8 mouse cellular contexts compared by ENCODE assay signal in the genomic region with DNA sequence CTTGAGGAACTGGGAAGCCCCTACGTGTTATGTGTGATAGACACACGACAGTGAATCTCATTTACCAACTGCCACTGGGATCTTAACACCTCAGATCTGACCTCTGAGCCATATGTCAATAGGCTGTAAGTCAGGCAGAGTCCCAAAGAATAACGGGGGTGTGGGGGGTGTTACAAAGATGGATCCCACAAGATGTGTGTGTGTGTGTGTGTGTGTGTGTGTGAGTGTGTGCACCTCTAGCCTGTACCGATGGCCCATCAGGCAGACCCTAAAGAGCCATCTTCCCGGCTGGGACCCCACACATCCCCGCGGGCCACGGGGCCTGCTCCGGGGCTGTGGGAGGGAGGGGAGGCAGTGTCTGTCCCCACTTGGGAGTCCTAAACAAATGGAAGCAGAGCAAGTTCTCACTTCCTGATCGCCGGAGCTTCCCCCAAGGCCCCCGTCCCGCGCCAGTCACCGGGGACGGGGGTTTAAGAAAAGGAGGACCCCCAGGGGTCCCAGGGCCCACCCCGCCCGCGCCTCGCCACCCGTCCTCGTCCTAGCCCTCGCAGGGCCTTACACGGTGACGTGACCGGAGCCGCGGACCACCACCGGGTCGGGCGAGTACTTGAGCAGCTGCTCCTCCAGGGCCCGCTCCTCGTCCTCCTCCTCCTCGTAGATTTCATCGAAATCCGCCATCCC. TPM values are rescaled to one million over a fixed set of nuclear protein-coding genes. Genes with fewer than 3 reads are reported as not detected.
DNase-seq lines count a peak whose midpoint lies in the region; ATAC-seq and TF ChIP-seq lines count a peak whose summit lies in the region.

No protein-coding gene starts in this region.

- H3K27ac ChIP-seq in neural tube, embryonic 11.5 days (ENCODE audit: low read depth, low read length) = peak overlapping the region; percentile 85
- H3K27ac ChIP-seq in embryonic facial prominence, embryonic 11.5 days (replicated peaks; ENCODE audit: low read depth, low read length) = peak overlapping the region; percentile 81
- H3K27ac ChIP-seq in hindbrain, embryonic 12.5 days = peak overlapping the region; percentile 93
- peak overlapping the region; percentile 97 for H3K27ac ChIP-seq in liver, postnatal 0 days (ENCODE audit: low read depth)

- H3K27me3 ChIP-seq in neural tube, embryonic 11.5 days (ENCODE audit: control insufficient read depth, insufficient read depth, low read length) = no peaks in the 10 kb centered on the region
- no peaks in the 10 kb centered on the region for H3K27me3 ChIP-seq in embryonic facial prominence, embryonic 11.5 days (ENCODE audit: control insufficient read depth, insufficient read depth, low read length)
- peaks cover 26% of the 10 kb centered on the region for H3K27me3 ChIP-seq in hindbrain, embryonic 12.5 days
- no peaks in the 10 kb centered on the region for H3K27me3 ChIP-seq in liver, postnatal 0 days (ENCODE audit: insufficient read depth, low read length)

- peak; percentile 70 for ATAC-seq in neural tube, embryonic 11.5 days (ENCODE audit: insufficient read depth, low FRiP score, low TSS enrichment)
- peak; percentile 70; the same call in 1 of the 2 replicates for ATAC-seq in embryonic facial prominence, embryonic 11.5 days (replicated peaks; ENCODE audit: insufficient number of reproducible peaks, low FRiP score, low TSS enrichment, low read depth)
- peak; percentile 86 for ATAC-seq in hindbrain, embryonic 12.5 days (ENCODE audit: low FRiP score)
- peak; percentile 32 for ATAC-seq in liver, postnatal 0 days

- no peaks in the 10 kb centered on the region for H3K9me3 ChIP-seq in neural tube, embryonic 11.5 days (ENCODE audit: control insufficient read depth, low read length)
- H3K9me3 ChIP-seq in embryonic facial prominence, embryonic 11.5 days (replicated peaks; ENCODE audit: control insufficient read depth, low read length) = no peaks in the 10 kb centered on the region
- no peaks in the 10 kb centered on the region; the same call in 1 of the 2 replicates for H3K9me3 ChIP-seq in hindbrain, embryonic 12.5 days (replicated peaks)
- no peaks in the 10 kb centered on the region for H3K9me3 ChIP-seq in liver, postnatal 0 days (ENCODE audit: low read length)

- DNase-seq in adrenal gland, postnatal 14 days = peak; percentile 52
- no peak for DNase-seq in adrenal gland, postnatal 25 days
- DNase-seq in neural tube, embryonic 11.5 days (ENCODE audit: low spot score) = peak; percentile 63
- no peak for DNase-seq in neural tube, embryonic 10.5 days (ENCODE audit: extremely low spot score, low spot score)
- peak; percentile 15 for DNase-seq in embryonic facial prominence, embryonic 11.5 days (ENCODE audit: low spot score)
- no peak for DNase-seq in liver, postnatal 0 days
- peak; percentile 51 for DNase-seq in ovary, postnatal 10 days (ENCODE audit: low spot score)

- H3K9ac ChIP-seq in neural tube, embryonic 11.5 days (ENCODE audit: low read length) = peak overlapping the region; percentile 97
- H3K9ac ChIP-seq in embryonic facial prominence, embryonic 11.5 days (replicated peaks; ENCODE audit: low read length) = peak overlapping the region; percentile 99
- H3K9ac ChIP-seq in hindbrain, embryonic 12.5 days = peak overlapping the region; percentile 98
- peak overlapping the region; percentile 96 for H3K9ac ChIP-seq in liver, postnatal 0 days (replicated peaks)

- H3K4me2 ChIP-seq in neural tube, embryonic 11.5 days (ENCODE audit: low read depth) = peak overlapping the region; percentile 83
- peak overlapping the region; percentile 69 for H3K4me2 ChIP-seq in embryonic facial prominence, embryonic 11.5 days (ENCODE audit: low read depth, low read length)
- peak overlapping the region; percentile 91 for H3K4me2 ChIP-seq in hindbrain, embryonic 12.5 days (replicated peaks)
- H3K4me2 ChIP-seq in liver, postnatal 0 days (ENCODE audit: low read depth, low read length) = peak overlapping the region; percentile 74

- TF ChIP-seq EP300 in liver, postnatal 0 days (IDR thresholded peaks at IDR 0.05; ENCODE audit: low read depth) = no peak

- peaks cover 8% of the 10 kb centered on the region for H3K4me1 ChIP-seq in neural tube, embryonic 11.5 days (ENCODE audit: control insufficient read depth, insufficient read depth, low read length)
- H3K4me1 ChIP-seq in embryonic facial prominence, embryonic 11.5 days (ENCODE audit: control insufficient read depth, insufficient read depth, low read length) = no peaks in the 10 kb centered on the region; the same call in 1 of the 2 replicates
- peaks cover 13% of the 10 kb centered on the region for H3K4me1 ChIP-seq in hindbrain, embryonic 12.5 days
- peaks cover 18% of the 10 kb centered on the region for H3K4me1 ChIP-seq in liver, postnatal 0 days (ENCODE audit: insufficient read depth)

- H3K4me3 ChIP-seq in neural tube, embryonic 11.5 days (ENCODE audit: low read depth, low read length) = peak overlapping the region; percentile 98
- peak overlapping the region; percentile 97 for H3K4me3 ChIP-seq in embryonic facial prominence, embryonic 11.5 days (ENCODE audit: low read depth, low read length)
- H3K4me3 ChIP-seq in hindbrain, embryonic 12.5 days = peak overlapping the region; percentile 91
- peak overlapping the region; percentile 94 for H3K4me3 ChIP-seq in liver, postnatal 0 days (ENCODE audit: low read depth, low read length)

- WGBS in neural tube, embryonic 11.5 days = under 1% methylated on average over 32 of the region's 36 CpGs
- WGBS in embryonic facial prominence, embryonic 11.5 days = under 1% methylated on average over 36 of the region's 36 CpGs
- 2% methylated on average over 36 of the region's 36 CpGs for WGBS in hindbrain, embryonic 12.5 days
- under 1% methylated on average over 33 of the region's 36 CpGs for WGBS in liver, postnatal 0 days (ENCODE audit: insufficient replicate concordance)

- H3K36me3 ChIP-seq in neural tube, embryonic 11.5 days (ENCODE audit: control insufficient read depth, insufficient read depth, low read length) = no peaks in the 10 kb centered on the region
- no peaks in the 10 kb centered on the region for H3K36me3 ChIP-seq in embryonic facial prominence, embryonic 11.5 days (replicated peaks; ENCODE audit: control insufficient read depth, insufficient read depth, low read depth, low read length)
- no peaks in the 10 kb centered on the region for H3K36me3 ChIP-seq in hindbrain, embryonic 12.5 days
- no peaks in the 10 kb centered on the region; the same call in 1 of the 2 replicates for H3K36me3 ChIP-seq in liver, postnatal 0 days (replicated peaks; ENCODE audit: insufficient read depth, low read length)

- TF ChIP-seq CTCF in liver, postnatal 0 days (IDR thresholded peaks at IDR 0.05; ENCODE audit: low read depth) = no peak

RNA-seq across cellular contexts. Expression of gene Chic2, which starts 0.8 kb away (rescaled TPM):
- total RNA-seq in adrenal gland, postnatal 14 days (2021) = 32.1 and 41.6 TPM in 2 replicates
- total RNA-seq in adrenal gland, postnatal 25 days (2021) = 29.6 and 30.8 TPM in 2 replicates
- polyA plus RNA-seq in neural tube, embryonic 11.5 days (2014; fragmentation: Nextera tagmentation; extraction: Ambion mirVana) = 46.8 and 51.3 TPM in 2 replicates
- 45.3 and 51.2 TPM in 2 replicates for polyA plus RNA-seq in embryonic facial prominence, embryonic 11.5 days (2014; fragmentation: Nextera tagmentation; extraction: Ambion mirVana)
- polyA plus RNA-seq in hindbrain, embryonic 12.5 days (2016; fragmentation: Nextera tagmentation; extraction: Ambion mirVana) = 51.6 and 52.8 TPM in 2 replicates
- 27.8 and 32.8 TPM in 2 replicates for polyA plus RNA-seq in liver, postnatal 0 days (2015; fragmentation: Nextera tagmentation; extraction: Ambion mirVana)

RNA-seq across cellular contexts. Expression of gene Gsx2, which starts 31.6 kb away (rescaled TPM):
- total RNA-seq in adrenal gland, postnatal 14 days (2021) = not detected in 2 replicates
- total RNA-seq in adrenal gland, postnatal 25 days (2021) = not detected in 2 replicates
- polyA plus RNA-seq in neural tube, embryonic 11.5 days (2014; fragmentation: Nextera tagmentation; extraction: Ambion mirVana) = 6.3 and 6.6 TPM in 2 replicates
- 0.82 and 1.7 TPM in 2 replicates for polyA plus RNA-seq in embryonic facial prominence, embryonic 11.5 days (2014; fragmentation: Nextera tagmentation; extraction: Ambion mirVana)
- 6.1 and 6.8 TPM in 2 replicates for polyA plus RNA-seq in hindbrain, embryonic 12.5 days (2016; fragmentation: Nextera tagmentation; extraction: Ambion mirVana)
- not detected in 2 replicates for polyA plus RNA-seq in liver, postnatal 0 days (2015; fragmentation: Nextera tagmentation; extraction: Ambion mirVana)

Comparison
In these comparisons a context has a peak if more than half of its experiments do, and no peak if none do; other contexts are left out.
1. DNase-seq: peak in adrenal gland, postnatal 14 days (single experiment), neural tube, embryonic 11.5 days (single experiment), embryonic facial prominence, embryonic 11.5 days (single experiment) and ovary, postnatal 10 days (single experiment); none in adrenal gland, postnatal 25 days (single experiment), neural tube, embryonic 10.5 days (single experiment) and liver, postnatal 0 days (single experiment).
2. ATAC-seq: peak in every context shown above with its lines; median percentile 86 in hindbrain, embryonic 12.5 days; 70 in neural tube, embryonic 11.5 days; 70 in embryonic facial prominence, embryonic 11.5 days; 32 in liver, postnatal 0 days.
3. Peak in every context shown above with its lines, with median percentiles within 50 percentile points of each other: H3K27ac ChIP-seq, H3K4me2 ChIP-seq, H3K4me3 ChIP-seq and H3K9ac ChIP-seq.